Mouse (Mus musculus): ENCODE measurements around the gene Arsb.

Arsb gene

DNA sequence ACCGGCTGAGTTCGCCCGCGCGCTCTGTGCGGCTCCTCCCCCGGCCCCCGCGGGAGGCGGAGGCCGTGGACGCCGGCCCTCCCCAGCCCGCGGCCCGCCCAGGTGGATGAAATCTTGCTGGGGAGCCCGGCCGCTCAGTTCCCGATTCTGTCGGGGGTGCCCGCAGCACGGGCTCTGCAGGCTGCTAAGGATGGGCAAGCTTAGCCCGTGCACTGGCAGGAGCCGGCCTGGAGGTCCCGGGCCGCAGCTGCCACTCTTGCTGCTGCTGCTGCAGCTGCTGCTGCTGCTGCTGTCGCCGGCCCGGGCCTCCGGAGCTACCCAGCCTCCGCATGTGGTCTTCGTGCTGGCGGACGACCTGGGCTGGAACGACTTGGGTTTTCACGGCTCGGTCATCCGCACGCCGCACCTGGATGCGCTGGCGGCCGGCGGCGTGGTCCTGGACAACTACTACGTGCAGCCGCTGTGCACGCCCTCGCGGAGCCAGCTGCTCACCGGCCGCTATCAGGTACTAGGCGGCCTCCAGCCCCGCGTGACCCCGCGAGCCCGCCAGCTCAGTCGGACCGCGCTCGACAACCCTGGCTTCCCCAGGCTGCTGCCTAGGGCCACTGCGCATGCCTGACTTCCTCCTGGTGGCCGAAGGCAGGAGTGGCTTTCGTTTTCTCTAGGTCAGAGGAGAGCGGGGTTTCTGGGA lies at the start of gene Arsb:
Gene Arsb, plus strand, starts transcription at position 43 of the 691 bp plus-strand sequence.
- DNase-seq (ENCODE audit: low read depth, low spot score) = peak; percentile 83

DNA sequence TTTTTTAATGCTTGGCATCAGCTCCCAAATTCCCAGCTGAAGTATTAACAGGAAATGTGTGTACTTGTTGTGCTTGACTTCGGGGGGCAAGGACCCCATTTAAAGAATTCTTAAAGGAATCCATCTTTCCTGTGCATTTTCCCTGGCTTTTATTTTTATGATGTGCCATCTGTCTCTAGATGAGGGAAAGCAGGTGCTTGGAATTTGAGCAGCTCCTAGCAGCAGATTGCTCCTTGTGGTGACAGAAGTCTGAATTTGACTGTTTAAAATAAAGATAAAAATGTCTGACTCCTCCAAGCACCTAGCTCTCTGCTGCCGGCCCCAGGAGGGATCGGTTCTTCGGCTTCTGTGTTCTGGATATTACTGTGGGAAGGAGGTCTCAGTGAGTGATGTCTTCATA lies 49.5 kb upstream of the Arsb start:
- DNase-seq (ENCODE audit: low read depth, low spot score) = no peak

DNA sequence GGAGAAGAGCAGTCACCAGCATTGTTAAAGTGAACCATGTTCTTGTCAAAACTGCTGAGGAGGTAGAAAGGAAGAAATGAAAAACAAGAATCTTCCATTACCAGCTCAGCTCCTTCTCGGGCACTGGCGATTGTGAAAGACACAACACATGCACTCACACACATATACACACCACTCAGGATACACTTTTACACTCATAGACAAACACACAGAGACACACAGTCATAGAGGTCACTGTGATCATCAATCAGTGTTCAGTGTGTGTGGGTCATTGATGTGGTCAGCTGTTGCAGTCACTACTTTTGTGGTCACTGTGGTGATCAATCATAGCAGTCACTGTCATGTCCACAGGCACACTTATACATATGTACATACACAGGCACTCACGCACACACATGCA lies 48.0 kb upstream of the Arsb start:
- DNase-seq (ENCODE audit: low read depth, low spot score) = no peak

- no peak for DNase-seq (ENCODE audit: low read depth, low spot score)
These were observed 47.2 kb upstream of the Arsb start for GRCm38 (mm10) chr13:93724206-93724605.

DNA sequence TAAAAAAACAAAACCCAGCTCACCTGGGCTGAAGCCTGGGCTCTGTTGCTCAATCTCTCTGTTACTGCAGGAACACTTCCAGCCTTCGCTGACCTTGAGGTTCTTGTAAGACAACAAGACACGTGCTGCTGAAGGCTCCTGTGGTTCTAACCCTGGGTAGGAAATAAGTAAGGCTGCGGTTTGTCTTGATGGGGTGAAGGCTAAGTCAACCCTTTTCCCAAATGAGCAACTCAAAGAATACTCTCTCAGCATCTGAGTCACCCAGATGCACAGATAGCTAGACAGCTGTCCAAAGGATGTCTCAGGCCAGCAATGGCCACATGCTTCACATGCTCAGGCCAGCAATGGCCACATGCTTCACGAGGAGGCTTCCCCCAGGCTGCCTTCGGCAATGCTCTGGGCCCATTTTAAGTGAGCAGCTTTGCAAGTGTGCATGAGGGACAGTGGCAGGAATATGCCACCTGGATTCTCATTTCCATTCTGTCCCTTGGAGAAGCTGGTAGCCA lies 36.2 kb upstream of the Arsb start:
- DNase-seq (ENCODE audit: low read depth, low spot score) = no peak

DNA sequence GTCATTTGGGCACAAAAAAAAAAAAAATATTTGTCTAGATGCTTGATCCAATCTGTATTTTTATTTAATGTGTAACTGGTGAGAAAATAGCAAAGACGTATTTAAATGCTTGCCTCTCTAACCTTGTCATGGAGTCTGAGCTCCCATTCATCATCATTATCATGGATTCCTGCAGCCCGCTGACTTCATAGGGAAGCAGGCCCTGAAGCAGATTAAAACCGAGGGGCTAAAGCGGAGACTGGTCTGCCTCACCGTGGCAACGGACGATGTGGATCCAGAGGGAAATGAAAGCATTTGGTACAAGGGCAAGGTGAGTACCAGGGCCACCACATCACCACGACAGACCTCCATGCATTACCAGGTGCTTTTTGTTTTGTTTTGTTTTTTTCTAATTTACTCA lies 27.3 kb upstream of the Arsb start:
- DNase-seq (ENCODE audit: low read depth, low spot score) = no peak

- no peak for DNase-seq (ENCODE audit: low read depth, low spot score)
These were observed 18.6 kb upstream of the Arsb start for GRCm38 (mm10) chr13:93752597-93753400.

DNA sequence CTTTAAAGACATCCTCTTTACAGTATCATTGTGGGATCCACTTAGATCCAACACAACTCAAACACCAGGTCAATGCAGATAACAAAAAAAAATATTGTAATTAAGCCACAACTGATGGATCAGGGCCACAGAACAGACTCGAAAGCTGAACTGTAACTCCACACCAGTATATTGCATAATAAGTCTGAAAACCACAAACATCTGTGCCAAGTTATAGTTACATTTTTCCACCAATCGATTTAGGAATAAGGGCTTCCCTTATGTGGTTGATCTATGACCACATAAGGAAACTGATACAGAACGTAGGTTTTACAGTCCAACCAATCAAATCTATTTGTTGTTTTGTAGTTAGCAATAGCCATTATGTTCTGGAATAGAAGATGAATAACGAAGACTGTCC lies 16.3 kb upstream of the Arsb start:
- DNase-seq (ENCODE audit: low read depth, low spot score) = no peak

GRCm38 (mm10) chr13:93756674-93757073 lies 14.8 kb upstream of the Arsb start:
- DNase-seq (ENCODE audit: low read depth, low spot score) = no peak

DNA sequence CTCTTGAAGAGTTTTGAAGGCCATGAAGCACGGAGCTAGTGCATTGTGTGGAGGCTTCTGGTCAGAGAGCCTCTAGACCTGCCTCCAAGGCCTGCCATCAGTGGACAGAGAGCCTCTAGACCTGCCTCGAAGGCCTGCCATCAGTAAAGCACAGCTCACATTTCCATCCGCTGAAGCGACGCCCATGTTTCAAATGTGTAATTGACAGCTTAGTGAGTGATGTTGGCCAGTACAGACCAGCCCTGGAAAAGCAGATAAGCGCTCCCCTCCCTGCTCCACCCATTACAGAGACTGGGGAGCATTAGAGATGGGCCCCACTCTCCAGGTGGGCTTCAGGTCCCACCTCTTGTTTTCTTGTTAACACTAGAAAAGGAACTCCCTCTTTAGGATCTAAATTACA lies 13.9 kb upstream of the Arsb start:
- DNase-seq (ENCODE audit: low read depth, low spot score) = no peak

GRCm38 (mm10) chr13:93758149-93758898 lies 13.1 kb upstream of the Arsb start:
- DNase-seq (ENCODE audit: low read depth, low spot score) = no peak

DNA sequence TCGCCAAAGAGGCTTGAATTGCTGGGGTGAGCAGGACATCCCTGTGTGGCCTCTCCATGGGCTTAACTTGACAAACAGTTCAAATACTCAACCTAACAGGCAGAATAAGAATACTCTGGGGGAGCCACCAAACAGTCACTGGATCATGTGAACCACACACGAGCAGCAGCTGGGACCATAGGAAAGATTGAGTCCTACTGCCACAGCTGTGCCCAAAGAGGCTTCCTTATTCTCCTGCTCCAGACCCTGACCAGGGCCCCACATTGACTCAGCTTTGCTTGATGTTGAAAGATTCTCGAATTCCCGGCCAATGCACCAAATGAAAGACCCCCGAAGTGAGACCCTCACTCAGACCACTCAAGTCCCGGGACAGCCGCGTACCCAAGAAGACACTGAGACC lies 9.6 kb upstream of the Arsb start:
- DNase-seq (ENCODE audit: low read depth, low spot score) = no peak

DNA sequence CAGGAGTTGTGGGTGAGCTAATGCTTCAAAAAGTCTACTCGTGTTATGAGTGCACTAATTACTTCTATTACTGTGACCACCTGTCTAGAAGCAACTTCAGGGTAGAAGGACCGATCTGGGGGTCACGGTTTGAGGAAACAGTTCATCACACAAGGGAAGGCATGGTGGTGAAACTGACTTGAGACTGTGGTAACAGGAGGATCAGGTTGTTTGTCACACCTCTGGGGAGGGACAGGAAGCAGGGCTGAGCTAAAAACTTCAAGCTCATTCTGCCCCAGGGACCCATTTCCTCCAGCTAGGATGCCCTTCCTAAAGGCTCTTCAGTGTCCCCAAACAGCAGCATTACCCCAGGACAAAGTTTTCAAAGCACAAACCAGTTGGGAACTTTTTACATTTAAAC lies 8.6 kb upstream of the Arsb start:
- DNase-seq (ENCODE audit: low read depth, low spot score) = no peak

GRCm38 (mm10) chr13:93764321-93764973 lies 7.0 kb upstream of the Arsb start:
- DNase-seq (ENCODE audit: low read depth, low spot score) = no peak

GRCm38 (mm10) chr13:93771031-93771587 lies 321 bp upstream of the Arsb start:
- DNase-seq (ENCODE audit: low read depth, low spot score) = peak; percentile 6

DNA sequence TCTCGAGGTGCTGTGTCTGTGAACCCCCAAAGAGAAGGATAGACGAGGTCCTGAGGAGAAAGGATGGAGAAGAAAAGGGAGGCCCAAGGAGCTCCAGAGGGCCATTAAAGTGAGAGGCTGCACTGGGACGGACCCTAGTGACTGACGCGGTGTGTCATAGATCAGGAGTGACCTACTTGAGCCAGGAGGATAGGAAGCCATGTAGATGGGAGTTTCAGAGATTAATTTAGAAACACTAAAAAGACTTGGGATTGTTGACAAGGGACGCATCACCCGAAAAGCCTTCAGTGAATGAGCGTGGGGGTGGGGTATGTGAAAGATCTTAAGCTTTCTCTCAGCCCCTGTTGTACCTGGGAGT lies 828 bp downstream of the Arsb start:
- DNase-seq (ENCODE audit: low read depth, low spot score) = no peak

DNA sequence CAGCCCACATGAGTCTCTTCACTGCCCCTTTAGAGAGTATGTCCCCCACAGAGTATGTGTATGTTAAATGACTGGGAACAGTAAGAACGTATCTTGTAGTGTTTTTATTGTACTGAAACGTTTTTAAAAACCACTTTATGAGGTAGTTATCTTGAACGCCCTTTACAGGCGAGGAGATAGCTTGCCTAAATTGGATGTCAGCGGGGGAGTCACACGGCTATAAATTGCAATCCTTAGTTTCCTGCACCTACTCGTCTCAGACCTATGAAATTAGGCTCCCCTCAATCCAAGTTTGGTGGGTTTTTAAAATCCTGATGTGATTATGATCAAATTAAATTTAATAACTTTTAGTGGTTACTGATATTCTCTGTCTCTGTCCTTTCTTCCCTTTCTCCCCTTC lies 1.4 kb downstream of the Arsb start:
- DNase-seq (ENCODE audit: low read depth, low spot score) = no peak

DNA sequence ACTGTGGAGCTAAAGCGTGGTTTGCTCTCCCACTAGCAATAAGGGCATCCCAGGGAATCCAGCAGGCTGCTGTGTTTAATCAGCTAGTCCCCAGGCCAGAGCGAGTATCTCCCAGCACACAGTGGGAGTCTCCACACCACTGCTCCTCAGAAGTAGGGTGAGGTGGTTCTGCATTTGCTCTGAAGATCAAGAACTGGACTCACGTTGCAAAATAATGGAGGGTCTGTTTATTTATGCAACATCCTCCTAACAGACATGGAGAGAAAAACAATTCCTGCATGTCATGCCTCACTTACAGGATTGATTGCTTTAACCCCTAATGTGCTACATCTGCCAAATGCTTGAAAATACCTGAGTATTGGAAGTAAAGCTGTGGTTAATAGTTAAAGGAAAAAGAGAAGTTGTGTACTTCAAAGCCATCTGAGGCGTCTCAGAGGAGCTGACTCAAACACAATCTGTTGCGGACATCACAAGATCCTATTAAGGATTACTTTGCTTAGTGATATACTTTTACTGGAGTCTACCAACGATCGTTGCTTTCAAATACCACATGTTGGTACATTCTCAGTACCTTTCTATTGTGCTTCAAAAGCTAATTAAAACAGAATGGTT lies 2.4 kb downstream of the Arsb start:
- no peak for DNase-seq (ENCODE audit: low read depth, low spot score)

DNA sequence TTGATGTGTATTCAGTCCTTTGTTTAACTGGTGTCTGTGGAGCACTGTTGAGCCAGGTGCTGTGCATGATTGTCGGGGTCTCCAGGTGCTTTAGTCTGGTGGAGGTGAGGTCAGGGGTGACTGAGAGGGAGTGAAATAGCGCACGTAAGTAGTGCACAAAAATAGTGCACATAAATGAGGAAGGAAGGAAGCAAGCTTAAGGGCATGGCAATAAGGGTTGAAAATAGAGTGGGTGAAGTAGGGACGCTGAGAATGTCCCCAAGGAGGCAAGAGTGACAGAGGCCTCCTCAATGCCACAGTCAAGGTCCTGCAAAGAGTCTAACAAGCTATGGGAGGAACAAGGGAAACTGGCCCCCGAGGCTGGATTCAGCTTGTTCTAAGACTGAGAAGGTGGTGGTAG lies 11.4 kb downstream of the Arsb start:
- no peak for DNase-seq (ENCODE audit: low read depth, low spot score)

GRCm38 (mm10) chr13:93785329-93785728 lies 13.9 kb downstream of the Arsb start:
- DNase-seq (ENCODE audit: low read depth, low spot score) = no peak

DNA sequence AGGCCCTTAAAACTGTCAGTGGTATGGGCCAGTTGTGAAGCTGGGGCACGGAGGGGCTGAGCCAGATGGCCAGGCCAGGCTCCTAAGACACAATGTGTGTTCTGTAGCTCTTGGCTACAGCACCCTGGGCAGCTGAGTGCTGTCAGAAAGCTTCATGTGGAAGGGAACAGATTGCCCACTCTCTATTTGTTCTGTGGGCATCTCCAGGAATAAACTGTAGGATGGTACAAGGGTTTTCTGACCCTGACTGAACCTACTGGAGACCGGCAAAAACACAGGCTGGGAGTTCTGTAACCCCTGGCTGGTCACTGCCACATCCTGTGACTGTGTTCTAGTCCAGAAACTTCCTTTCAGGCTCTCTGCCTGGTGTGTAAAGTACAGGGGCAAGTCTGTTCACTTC lies 14.6 kb downstream of the Arsb start:
- no peak for DNase-seq (ENCODE audit: low read depth, low spot score)

Measured in ES-CJ7 (cell line).